Mouse (Mus musculus) E14TG2a.4 (cell line): ENCODE results near the gene Notch1.

Experiments
- H3K27me3 ChIP-seq: 2 replicates; pipeline ENCODE4 v1.6.1; 2014; ENCODE audit warnings: low read length, control low read depth; ENCODE audit not compliant: insufficient read depth
- H3K36me3 ChIP-seq: 2 replicates; pipeline ENCODE4 v1.6.1; 2014; ENCODE audit warnings: low read length, control low read depth; ENCODE audit not compliant: insufficient read depth
- H3K4me1 ChIP-seq: replicated peaks from 2 replicates; pipeline ENCODE4 v1.6.1; 2014; ENCODE audit warnings: low read depth, low read length, control low read depth
- H3K4me3 ChIP-seq: replicated peaks from 2 replicates; pipeline ENCODE4 v1.5.1; 2014; ENCODE audit warnings: mild to moderate bottlenecking, low read length
- H3K9me3 ChIP-seq: 2 replicates; pipeline ENCODE4 v1.6.1; 2014; ENCODE audit warnings: low read length, control low read depth
- CTCF ChIP-seq: conservative IDR thresholded peaks from 2 replicates; pipeline ENCODE4 v1.5.1; 2014; ENCODE audit warnings: low read length
- NANOG ChIP-seq: IDR thresholded peaks from 2 replicates; pipeline ENCODE4 v1.6.1; 2014; ENCODE audit warnings: borderline replicate concordance, low read length, mixed read lengths
- POU5F1 ChIP-seq: IDR thresholded peaks from 2 replicates; pipeline ENCODE4 v1.6.1; 2014; ENCODE audit warnings: low read length, borderline replicate concordance

The Notch1 gene

GRCm38 (mm10) chr2:26526443-26527257 is 10.2 kb upstream of the Notch1 start:
- Histone ChIP-seq H3K27me3 (no peaks in the 10 kb centered on the region), H3K4me3 (no peak overlapping the region), H3K4me1 (peaks cover 30% of the 10 kb centered on the region), H3K36me3 (no peaks in the 10 kb centered on the region), H3K9me3 (no peaks in the 10 kb centered on the region)
- TF ChIP-seq NANOG (no peak), CTCF (no peak), POU5F1 (no peak)

- Histone ChIP-seq H3K9me3 (no peaks in the 10 kb centered on the region), H3K4me1 (peaks cover 30% of the 10 kb centered on the region), H3K27me3 (no peaks in the 10 kb centered on the region), H3K36me3 (no peaks in the 10 kb centered on the region), H3K4me3 (0 out of 2 replicates have a peak overlapping the region, but pooled peaks have one; percentile 10)
- TF ChIP-seq CTCF (no peak), POU5F1 (no peak), NANOG (no peak)
These were observed 9.0 kb upstream of the Notch1 start for GRCm38 (mm10) chr2:26525355-26526018.

DNA sequence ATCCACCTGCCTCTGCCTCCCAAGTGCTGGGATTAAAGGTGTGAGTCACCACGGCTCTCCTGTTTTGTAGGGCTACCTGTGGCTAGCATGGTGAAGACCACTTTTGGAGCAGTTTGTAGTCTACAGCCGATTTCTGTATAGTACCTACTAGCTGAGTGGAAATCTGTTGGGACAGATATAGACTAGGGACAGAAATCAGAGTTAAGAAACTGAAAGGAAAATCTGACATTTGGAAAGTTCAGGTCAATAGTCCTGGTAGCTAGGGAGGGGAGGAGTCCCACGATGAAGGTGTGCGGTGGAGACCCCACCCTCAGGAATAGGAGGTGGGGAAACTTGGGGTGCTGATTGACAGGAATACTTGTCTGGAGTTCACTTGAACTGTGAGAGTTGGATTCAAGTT is 5.9 kb upstream of the Notch1 start:
- Histone ChIP-seq H3K36me3 (no peaks in the 10 kb centered on the region), H3K27me3 (no peaks in the 10 kb centered on the region)
- TF ChIP-seq CTCF, result no peak
- no peak for TF ChIP-seq POU5F1
- no peak for TF ChIP-seq NANOG

GRCm38 (mm10) chr2:26519753-26520152 is 3.3 kb upstream of the Notch1 start:
- no peaks in the 10 kb centered on the region for H3K36me3 ChIP-seq
- TF ChIP-seq CTCF, result no peak
- no peak for TF ChIP-seq NANOG
- TF ChIP-seq POU5F1, result no peak
- no peaks in the 10 kb centered on the region for H3K9me3 ChIP-seq
- H3K4me3 ChIP-seq, result no peak overlapping the region
- peaks cover 11% of the 10 kb centered on the region; the same call in 1 of the 2 replicates for H3K27me3 ChIP-seq
- H3K4me1 ChIP-seq, result peaks cover 31% of the 10 kb centered on the region

More for the DNA sequence above, 5.9 kb upstream of the Notch1 start:
- peaks cover 36% of the 10 kb centered on the region for H3K4me1 ChIP-seq
- no peak overlapping the region for H3K4me3 ChIP-seq
- no peaks in the 10 kb centered on the region for H3K9me3 ChIP-seq

DNA sequence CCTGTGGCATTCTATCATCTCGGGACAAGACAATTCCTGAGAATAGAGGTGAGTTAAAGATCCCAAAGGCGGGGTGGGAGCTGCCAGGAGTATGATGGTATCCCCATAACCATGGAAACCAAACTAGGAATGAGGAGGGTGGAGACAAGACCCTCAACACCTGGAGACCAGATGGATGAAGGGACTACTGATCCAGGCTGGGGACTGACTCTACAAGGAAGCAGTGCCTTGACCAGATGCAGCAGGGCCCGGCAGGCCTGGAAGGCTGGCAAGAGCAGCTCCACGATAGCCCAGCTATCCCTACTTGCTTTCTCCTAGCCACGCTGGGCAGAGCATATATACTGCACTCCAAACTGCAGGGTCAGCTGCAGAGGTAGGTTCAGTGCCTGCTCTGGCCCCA is 524 bp upstream of the Notch1 start:
- no peaks in the 10 kb centered on the region for H3K9me3 ChIP-seq
- H3K36me3 ChIP-seq, result no peaks in the 10 kb centered on the region
- no peak for TF ChIP-seq NANOG
- TF ChIP-seq POU5F1, result no peak
- TF ChIP-seq CTCF, result no peak
- peaks cover 16% of the 10 kb centered on the region; the same call in 1 of the 2 replicates for H3K27me3 ChIP-seq
- no peak overlapping the region for H3K4me3 ChIP-seq
- peaks cover 31% of the 10 kb centered on the region for H3K4me1 ChIP-seq

GRCm38 (mm10) chr2:26515335-26515734 is 1.1 kb downstream of the Notch1 start:
- peaks cover 31% of the 10 kb centered on the region for H3K4me1 ChIP-seq
- H3K36me3 ChIP-seq, result no peaks in the 10 kb centered on the region
- TF ChIP-seq CTCF, result no peak
- TF ChIP-seq NANOG, result no peak
- TF ChIP-seq POU5F1, result no peak
- H3K9me3 ChIP-seq, result no peaks in the 10 kb centered on the region
- H3K4me3 ChIP-seq, result no peak overlapping the region
- H3K27me3 ChIP-seq, result peaks cover 19% of the 10 kb centered on the region; the same call in 1 of the 2 replicates

DNA sequence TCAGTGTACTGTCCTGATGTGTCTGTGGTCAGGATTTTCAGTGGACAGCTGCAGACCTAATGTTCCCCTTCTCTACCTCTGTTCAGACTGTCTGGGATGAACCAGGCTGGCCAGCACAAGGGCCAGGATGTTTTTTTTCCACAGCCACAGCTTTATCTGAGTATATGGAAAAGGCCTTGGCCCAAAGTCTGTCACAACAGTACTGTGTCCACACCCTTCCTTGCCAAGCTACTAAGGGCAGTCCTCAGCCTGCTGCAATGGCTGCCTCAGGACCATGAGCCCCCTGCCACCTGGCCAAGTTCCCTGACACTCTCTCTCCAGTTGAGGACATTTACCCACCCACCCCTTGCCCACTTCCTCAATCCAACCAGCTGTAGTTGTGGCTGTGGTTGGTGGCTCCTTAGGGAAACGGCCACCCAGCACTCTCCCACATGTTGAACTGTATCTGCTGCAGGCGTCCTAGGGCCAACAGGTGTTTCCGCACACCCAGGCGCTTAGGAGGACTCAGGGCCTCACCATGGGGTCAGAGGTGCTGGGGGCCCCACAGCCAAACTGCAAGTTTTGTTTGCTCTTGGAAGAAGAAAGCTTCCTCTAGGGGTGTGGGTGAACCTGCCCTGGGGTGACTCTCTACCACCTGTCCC is 3.2 kb downstream of the Notch1 start:
- H3K36me3 ChIP-seq, result no peaks in the 10 kb centered on the region
- peaks cover 30% of the 10 kb centered on the region for H3K27me3 ChIP-seq
- H3K9me3 ChIP-seq, result no peaks in the 10 kb centered on the region
- no peak overlapping the region for H3K4me3 ChIP-seq
- peaks cover 30% of the 10 kb centered on the region for H3K4me1 ChIP-seq
- no peak for TF ChIP-seq NANOG
- TF ChIP-seq CTCF, result no peak
- no peak for TF ChIP-seq POU5F1

DNA sequence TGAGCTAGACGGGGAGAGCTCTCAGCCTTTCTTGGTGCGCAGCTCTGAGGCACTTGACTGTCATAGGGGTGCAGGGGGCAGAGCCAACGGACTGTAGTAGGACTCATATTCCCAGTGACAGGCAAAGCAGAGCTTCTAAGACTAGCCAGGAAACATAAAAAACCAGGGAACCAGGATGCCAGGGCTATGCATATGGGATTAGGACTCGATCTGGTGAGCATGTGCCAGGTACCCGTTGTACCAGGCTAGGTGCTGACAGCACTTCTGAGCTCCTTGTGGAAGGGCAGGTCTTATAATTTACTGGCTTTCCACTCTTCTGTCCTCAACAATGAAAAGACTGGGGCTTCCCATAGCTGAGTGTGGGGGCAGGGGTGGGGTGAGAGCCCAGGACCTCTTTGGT is 7.8 kb downstream of the Notch1 start:
- no peaks in the 10 kb centered on the region for H3K9me3 ChIP-seq
- no peak overlapping the region for H3K4me3 ChIP-seq
- peaks cover 22% of the 10 kb centered on the region for H3K27me3 ChIP-seq
- H3K4me1 ChIP-seq, result peaks cover 48% of the 10 kb centered on the region
- no peaks in the 10 kb centered on the region for H3K36me3 ChIP-seq
- TF ChIP-seq POU5F1 (no peak), NANOG (no peak), CTCF (no peak)
